Mouse (Mus musculus) liver, postnatal 0 days (tissue): ENCODE measurements around the gene Ccdc78.

Experiments
- CTCF ChIP-seq: sonication (generic); IDR thresholded peaks from 2 replicates; pipeline ENCODE4 v1.5.1; 2016; ENCODE audit warnings: antibody characterized with exemption, low read depth
- EP300 ChIP-seq: IDR thresholded peaks from 2 replicates; pipeline ENCODE4 v1.6.1; 2016; ENCODE audit warnings: antibody characterized with exemption, low read depth, mild to moderate bottlenecking

DNA sequence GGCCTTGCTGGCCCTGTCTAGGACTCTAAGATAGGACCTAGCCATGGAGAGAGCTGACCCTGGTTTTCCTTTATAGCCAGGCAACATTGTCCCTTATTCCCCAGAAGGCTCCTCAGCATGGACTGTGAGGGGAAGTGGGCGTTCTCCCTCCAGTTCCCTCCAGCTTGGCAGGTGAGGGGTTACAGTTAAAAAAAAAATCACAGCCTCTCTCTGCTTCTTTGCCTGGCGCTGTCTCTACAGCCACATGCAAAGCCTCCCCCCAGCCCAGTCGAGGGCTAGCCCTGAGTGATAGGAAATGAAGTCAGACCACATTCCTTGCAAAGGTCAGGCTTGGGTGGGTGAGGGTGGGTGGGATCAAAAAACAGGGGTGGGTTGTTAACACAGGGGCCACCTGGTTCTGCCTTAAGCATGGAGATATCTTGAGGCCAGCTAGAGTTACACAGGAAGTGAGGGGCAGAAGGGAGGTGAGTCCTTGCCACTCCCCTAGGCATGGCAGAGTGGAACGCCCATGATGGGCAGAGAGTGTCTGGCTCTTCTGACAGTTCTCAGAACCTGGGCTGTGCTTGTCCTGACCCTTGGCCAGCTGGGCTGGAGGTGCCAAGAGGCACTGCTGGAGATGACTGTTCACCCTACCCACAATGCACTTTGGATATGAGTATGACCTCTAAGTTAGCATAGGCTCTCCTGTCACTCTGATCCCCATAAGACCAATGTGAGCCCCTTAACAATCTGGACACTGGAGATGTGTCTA, 30.6 kb upstream of the Ccdc78 start:
- no peak for TF ChIP-seq EP300
- TF ChIP-seq CTCF: no peak
